17 mouse cellular contexts compared by ENCODE assay signal in the genomic region with DNA sequence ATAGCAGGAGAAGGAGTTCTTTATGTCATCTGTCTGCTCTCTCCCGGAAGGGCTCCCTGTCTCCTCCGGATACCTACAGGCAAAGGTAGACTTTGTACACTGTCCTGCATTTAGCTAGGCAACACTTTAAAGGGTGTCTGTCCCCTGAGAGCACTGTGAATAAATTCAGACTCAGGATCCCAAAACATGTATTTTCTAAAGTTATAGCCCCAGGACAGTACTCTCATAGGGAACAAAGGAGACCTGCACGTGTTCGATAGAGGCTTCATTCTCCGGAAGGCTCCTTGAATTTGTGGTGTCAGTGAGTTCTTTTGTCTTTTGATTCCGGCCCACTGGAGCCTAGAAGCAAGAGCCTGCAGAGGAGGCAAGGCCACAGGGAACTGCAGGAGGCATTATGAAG.
A peak's percentile ranks its signal among the peaks of the same experiment; 100 is the strongest.
DNase-seq lines count a peak whose midpoint lies in the region; ATAC-seq and TF ChIP-seq lines count a peak whose summit lies in the region.
"Had no signal": no experiment of that assay in that cellular context is flagged by ENCODE, and none has a peak within 500 bp of the region (broad histone marks: within the 10 kb centered on the region; RNA-seq: fewer than 3 reads in every experiment).

No protein-coding gene starts in this region.

- no peak for ATAC-seq in midbrain, embryonic 11.5 days (ENCODE audit: low FRiP score)
- ATAC-seq in hindbrain, embryonic 14.5 days (ENCODE audit: low FRiP score): peak; percentile 14; the same call in 1 of the 2 replicates
- ATAC-seq in midbrain, embryonic 15.5 days (replicated peaks): peak; percentile 56

- no peaks in the 10 kb centered on the region for H3K79me2 ChIP-seq in heart, adult 2 months (replicated peaks; ENCODE audit: control insufficient read depth, insufficient read depth, low read length)

- H3K4me1 ChIP-seq in midbrain, embryonic 10.5 days: peaks cover 14% of the 10 kb centered on the region
- 0 out of 2 replicates have a peak, but pooled peaks cover 2% of the 10 kb centered on the region for H3K4me1 ChIP-seq in midbrain, embryonic 11.5 days (ENCODE audit: control insufficient read depth, insufficient read depth, low read length)
- peaks cover 8% of the 10 kb centered on the region; the same call in 1 of the 2 replicates for H3K4me1 ChIP-seq in hindbrain, embryonic 14.5 days (replicated peaks; ENCODE audit: control insufficient read depth, insufficient read depth, low read length)
- H3K4me1 ChIP-seq in midbrain, embryonic 15.5 days: peaks cover 12% of the 10 kb centered on the region
- no peaks in the 10 kb centered on the region for H3K4me1 ChIP-seq in heart, adult 2 months (ENCODE audit: control insufficient read depth, insufficient read depth, low read length)
- H3K4me1 ChIP-seq: limb, embryonic 12.5 days; stomach, embryonic 15.5 days had no signal

- TF ChIP-seq POLR2A in heart, adult 2 months (IDR thresholded peaks at IDR 0.05; ENCODE audit: insufficient read depth, low read depth, low read length): no peak

- 71% methylated on average over 6 of the region's 6 CpGs for WGBS in midbrain, embryonic 10.5 days
- WGBS in midbrain, embryonic 11.5 days: 66% methylated on average over 6 of the region's 6 CpGs
- WGBS in hindbrain, embryonic 14.5 days: 35% methylated on average over 6 of the region's 6 CpGs
- 36% methylated on average over 6 of the region's 6 CpGs for WGBS in midbrain, embryonic 15.5 days
- 77% methylated on average over 6 of the region's 6 CpGs for WGBS in heart, adult 2 months

- DNase-seq in midbrain, embryonic 10.5 days (ENCODE audit: low spot score): no peak
- DNase-seq in midbrain, embryonic 11.5 days (ENCODE audit: low spot score, missing footprints): no peak
- DNase-seq in hindbrain, embryonic 14.5 days (ENCODE audit: low spot score): no peak
- DNase-seq in spleen, postnatal 14 days (ENCODE audit: low spot score in 2 of 2): no peak
- no peak for DNase-seq in heart, adult 2 months
- DNase-seq in layer of hippocampus, adult 9-11 months: no peak
- DNase-seq: cerebellum, postnatal 25 days; gastrocnemius, postnatal 25 days; kidney, adult 11 months; spleen, adult 18-20 months had no signal

- no peak overlapping the region for H3K4me2 ChIP-seq in midbrain, embryonic 11.5 days
- H3K4me2 ChIP-seq in hindbrain, embryonic 14.5 days (replicated peaks): no peak overlapping the region
- no peak overlapping the region for H3K4me2 ChIP-seq in midbrain, embryonic 15.5 days
- H3K4me2 ChIP-seq: limb, embryonic 12.5 days; stomach, embryonic 15.5 days had no signal

- H3K27me3 ChIP-seq in midbrain, embryonic 10.5 days (ENCODE audit: low read depth, poor library complexity, severe bottlenecking): no peaks in the 10 kb centered on the region
- H3K27me3 ChIP-seq in midbrain, embryonic 11.5 days (ENCODE audit: control insufficient read depth, insufficient read depth, low read length): no peaks in the 10 kb centered on the region
- no peaks in the 10 kb centered on the region for H3K27me3 ChIP-seq in hindbrain, embryonic 14.5 days (ENCODE audit: control insufficient read depth, insufficient read depth, low read length)
- H3K27me3 ChIP-seq in midbrain, embryonic 15.5 days (replicated peaks): no peaks in the 10 kb centered on the region
- H3K27me3 ChIP-seq in heart, adult 2 months (ENCODE audit: control insufficient read depth, insufficient read depth, low read length): no peaks in the 10 kb centered on the region
- H3K27me3 ChIP-seq: limb, embryonic 12.5 days; stomach, embryonic 15.5 days had no signal

- TF ChIP-seq CTCF in heart, adult 2 months (IDR thresholded peaks at IDR 0.05): no peak

- intact Hi-C loops in heart, adult 2 months (cut with DNase I): no loop called here

- H3K9ac ChIP-seq in midbrain, embryonic 11.5 days (ENCODE audit: low read length): no peak overlapping the region
- 0 out of 2 replicates have a peak overlapping the region, but pooled peaks have one; percentile 26 for H3K9ac ChIP-seq in hindbrain, embryonic 14.5 days
- H3K9ac ChIP-seq in midbrain, embryonic 15.5 days: no peak overlapping the region
- H3K9ac ChIP-seq in heart, adult 2 months (ENCODE audit: low read depth, low read length): no peak overlapping the region
- H3K9ac ChIP-seq: limb, embryonic 12.5 days; liver, embryonic 14.5 days; stomach, embryonic 15.5 days had no signal

- peak overlapping the region; percentile 46; the same call in 1 of the 2 replicates for H3K27ac ChIP-seq in midbrain, embryonic 10.5 days (replicated peaks)
- H3K27ac ChIP-seq in midbrain, embryonic 11.5 days (ENCODE audit: low read depth, low read length): no peak overlapping the region; the same call in 1 of the 2 replicates
- peak overlapping the region; percentile 66 for H3K27ac ChIP-seq in hindbrain, embryonic 14.5 days
- H3K27ac ChIP-seq in midbrain, embryonic 15.5 days: peak overlapping the region; percentile 71
- no peak overlapping the region for H3K27ac ChIP-seq in heart, adult 2 months
- H3K27ac ChIP-seq: kidney, postnatal 0 days; layer of hippocampus, adult 2 months; limb, embryonic 12.5 days; liver, embryonic 14.5 days; stomach, embryonic 15.5 days had no signal

- H3K9me3 ChIP-seq in midbrain, embryonic 10.5 days (replicated peaks): no peaks in the 10 kb centered on the region
- H3K9me3 ChIP-seq in midbrain, embryonic 11.5 days (ENCODE audit: control insufficient read depth, low read length): no peaks in the 10 kb centered on the region
- H3K9me3 ChIP-seq in hindbrain, embryonic 14.5 days (ENCODE audit: control insufficient read depth, low read length): no peaks in the 10 kb centered on the region
- H3K9me3 ChIP-seq in midbrain, embryonic 15.5 days: no peaks in the 10 kb centered on the region
- H3K9me3 ChIP-seq: limb, embryonic 12.5 days; stomach, embryonic 15.5 days had no signal

- no peak overlapping the region for H3K4me3 ChIP-seq in midbrain, embryonic 10.5 days
- H3K4me3 ChIP-seq in midbrain, embryonic 11.5 days (ENCODE audit: low read depth, low read length): no peak overlapping the region
- no peak overlapping the region for H3K4me3 ChIP-seq in hindbrain, embryonic 14.5 days (replicated peaks; ENCODE audit: low read length)
- H3K4me3 ChIP-seq in midbrain, embryonic 15.5 days: no peak overlapping the region
- H3K4me3 ChIP-seq in heart, adult 2 months: no peak overlapping the region
- H3K4me3 ChIP-seq: layer of hippocampus, adult 2 months; limb, embryonic 12.5 days; myocyte; stomach, embryonic 15.5 days had no signal

- no peak for TF ChIP-seq EP300 in heart, adult 2 months (IDR thresholded peaks at IDR 0.05; ENCODE audit: insufficient read depth, low read depth, low read length)

- no peaks in the 10 kb centered on the region for H3K36me3 ChIP-seq in midbrain, embryonic 10.5 days
- no peaks in the 10 kb centered on the region for H3K36me3 ChIP-seq in midbrain, embryonic 11.5 days (ENCODE audit: control insufficient read depth, insufficient read depth, low read length)
- H3K36me3 ChIP-seq in hindbrain, embryonic 14.5 days (replicated peaks; ENCODE audit: control insufficient read depth, insufficient read depth): no peaks in the 10 kb centered on the region
- no peaks in the 10 kb centered on the region for H3K36me3 ChIP-seq in midbrain, embryonic 15.5 days (replicated peaks)
- H3K36me3 ChIP-seq in heart, adult 2 months (ENCODE audit: control insufficient read depth, insufficient read depth, low read length): no peaks in the 10 kb centered on the region
- H3K36me3 ChIP-seq: limb, embryonic 12.5 days; stomach, embryonic 15.5 days had no signal

Comparison
In these comparisons a context has a peak if more than half of its experiments do, and no peak if none do; other contexts are left out.
1. H3K27ac ChIP-seq: peak in midbrain, embryonic 10.5 days (single experiment), hindbrain, embryonic 14.5 days (single experiment) and midbrain, embryonic 15.5 days (single experiment); none in midbrain, embryonic 11.5 days (single experiment) and heart, adult 2 months (single experiment).